Mouse (Mus musculus): ENCODE measurements around the gene Tmem200a. TPM values are rescaled to one million over a fixed set of nuclear protein-coding genes. Genes with fewer than 3 reads are reported as not detected.
"Not testable (repeated sequence)": the region's sequence is repeated elsewhere in the genome, so short reads cannot be mapped to it uniquely, and the experiment has no call there.

The Tmem200a gene
- polyA plus RNA-seq, 1 experiment from 2014 or later: 1.3 TPM

GRCm38 (mm10) chr10:25927553-25928447, 151.1 kb downstream of the Tmem200a start:
- Histone ChIP-seq H3K27ac (no peak overlapping the region), H3K27me3 (replicated peaks) (no peaks in the 10 kb centered on the region), H3K4me2 (no peak overlapping the region), H3K36me3 (no peaks in the 10 kb centered on the region), H3K4me3 (no peak overlapping the region), H3K9me3 (replicated peaks) (no peaks in the 10 kb centered on the region), H3K4me1 (no peaks in the 10 kb centered on the region), H3K9ac (no peak overlapping the region)
- no peak for ATAC-seq
- 50% methylated on average over 11 of the region's 11 CpGs for WGBS (ENCODE audit: insufficient replicate concordance)

GRCm38 (mm10) chr10:25920640-25921278, 158.1 kb downstream of the Tmem200a start:
- H3K27ac ChIP-seq: no peak overlapping the region
- no peak for ATAC-seq
- H3K4me1 ChIP-seq: no peaks in the 10 kb centered on the region
- no peaks in the 10 kb centered on the region for H3K36me3 ChIP-seq
- no peaks in the 10 kb centered on the region for H3K27me3 ChIP-seq (replicated peaks)
- H3K4me3 ChIP-seq: no peak overlapping the region
- H3K9me3 ChIP-seq (replicated peaks): no peaks in the 10 kb centered on the region
- WGBS (ENCODE audit: insufficient replicate concordance): 55% methylated on average over 4 of the region's 4 CpGs
- H3K9ac ChIP-seq: no peak overlapping the region
- H3K4me2 ChIP-seq: no peak overlapping the region

- no peak for ATAC-seq
Measured at GRCm38 (mm10) chr10:25918103-25918502, 160.7 kb downstream of the Tmem200a start.

GRCm38 (mm10) chr10:25910270-25910669, 168.6 kb downstream of the Tmem200a start:
- Histone ChIP-seq H3K4me1 (no peaks in the 10 kb centered on the region), H3K27me3 (replicated peaks) (no peaks in the 10 kb centered on the region), H3K4me2 (no peak overlapping the region), H3K4me3 (no peak overlapping the region), H3K36me3 (no peaks in the 10 kb centered on the region), H3K9ac (no peak overlapping the region), H3K27ac (no peak overlapping the region), H3K9me3 (replicated peaks) (0 out of 2 replicates have a peak, but pooled peaks cover 2% of the 10 kb centered on the region)
- ATAC-seq: no peak
- WGBS (ENCODE audit: insufficient replicate concordance): 61% methylated on average over 6 of the region's 6 CpGs

More at GRCm38 (mm10) chr10:25918103-25918502, 160.7 kb downstream of the Tmem200a start:
- Histone ChIP-seq H3K27ac (no peak overlapping the region), H3K9ac (no peak overlapping the region), H3K4me1 (no peaks in the 10 kb centered on the region), H3K9me3 (replicated peaks) (no peaks in the 10 kb centered on the region), H3K4me2 (no peak overlapping the region), H3K36me3 (no peaks in the 10 kb centered on the region), H3K4me3 (no peak overlapping the region), H3K27me3 (replicated peaks) (no peaks in the 10 kb centered on the region)
- 58% methylated on average over 2 of the region's 2 CpGs for WGBS (ENCODE audit: insufficient replicate concordance)

GRCm38 (mm10) chr10:25908027-25909012, 170.5 kb downstream of the Tmem200a start:
- ATAC-seq: no peak
- 54% methylated on average over 10 of the region's 10 CpGs for WGBS (ENCODE audit: insufficient replicate concordance)

GRCm38 (mm10) chr10:25894126-25894525, 184.7 kb downstream of the Tmem200a start:
- not testable (repeated sequence) for H3K27me3 ChIP-seq (replicated peaks); H3K4me1 ChIP-seq; H3K4me3 ChIP-seq; H3K9ac ChIP-seq; H3K4me2 ChIP-seq; H3K27ac ChIP-seq; ATAC-seq; H3K36me3 ChIP-seq; H3K9me3 ChIP-seq (replicated peaks)
- WGBS (ENCODE audit: insufficient replicate concordance): 61% methylated on average over 5 of the region's 5 CpGs

More at GRCm38 (mm10) chr10:25908027-25909012, 170.5 kb downstream of the Tmem200a start:
- Histone ChIP-seq H3K4me2 (no peak overlapping the region), H3K4me1 (no peaks in the 10 kb centered on the region), H3K9ac (no peak overlapping the region), H3K9me3 (replicated peaks) (0 out of 2 replicates have a peak, but pooled peaks cover 2% of the 10 kb centered on the region), H3K4me3 (no peak overlapping the region), H3K27me3 (replicated peaks) (no peaks in the 10 kb centered on the region), H3K27ac (no peak overlapping the region), H3K36me3 (no peaks in the 10 kb centered on the region)

GRCm38 (mm10) chr10:25887225-25887624, 191.6 kb downstream of the Tmem200a start:
- Histone ChIP-seq H3K9me3 (replicated peaks) (no peaks in the 10 kb centered on the region), H3K27ac (no peak overlapping the region), H3K36me3 (no peaks in the 10 kb centered on the region), H3K4me1 (no peaks in the 10 kb centered on the region), H3K27me3 (replicated peaks) (no peaks in the 10 kb centered on the region), H3K9ac (no peak overlapping the region), H3K4me2 (no peak overlapping the region), H3K4me3 (no peak overlapping the region)
- WGBS (ENCODE audit: insufficient replicate concordance): 40% methylated on average over 6 of the region's 6 CpGs
- no peak for ATAC-seq

- H3K4me1 ChIP-seq: no peaks in the 10 kb centered on the region
- 74% methylated on average over 2 of the region's 2 CpGs for WGBS (ENCODE audit: insufficient replicate concordance)
- no peaks in the 10 kb centered on the region for H3K9me3 ChIP-seq (replicated peaks)
- H3K9ac ChIP-seq: no peak overlapping the region
- H3K27ac ChIP-seq: no peak overlapping the region
- no peaks in the 10 kb centered on the region for H3K36me3 ChIP-seq
- no peaks in the 10 kb centered on the region for H3K27me3 ChIP-seq (replicated peaks)
- no peak overlapping the region for H3K4me2 ChIP-seq
- no peak for ATAC-seq
- H3K4me3 ChIP-seq: no peak overlapping the region
Measured at GRCm38 (mm10) chr10:25884512-25884911, 194.3 kb downstream of the Tmem200a start.

GRCm38 (mm10) chr10:25877731-25878130, 201.1 kb downstream of the Tmem200a start:
- Histone ChIP-seq H3K4me1 (no peaks in the 10 kb centered on the region), H3K9ac (no peak overlapping the region), H3K9me3 (replicated peaks) (no peaks in the 10 kb centered on the region), H3K36me3 (no peaks in the 10 kb centered on the region), H3K27ac (no peak overlapping the region), H3K27me3 (replicated peaks) (no peaks in the 10 kb centered on the region), H3K4me2 (no peak overlapping the region), H3K4me3 (no peak overlapping the region)
- ATAC-seq: no peak
- 84% methylated on average over 2 of the region's 2 CpGs for WGBS (ENCODE audit: insufficient replicate concordance)

GRCm38 (mm10) chr10:25876809-25877208, 202.0 kb downstream of the Tmem200a start:
- WGBS (ENCODE audit: insufficient replicate concordance): 46% methylated on average over 3 of the region's 3 CpGs
- Histone ChIP-seq H3K4me3 (no peak overlapping the region), H3K9me3 (replicated peaks) (no peaks in the 10 kb centered on the region), H3K27me3 (replicated peaks) (no peaks in the 10 kb centered on the region), H3K27ac (no peak overlapping the region), H3K4me2 (no peak overlapping the region), H3K4me1 (no peaks in the 10 kb centered on the region), H3K36me3 (no peaks in the 10 kb centered on the region), H3K9ac (no peak overlapping the region)
- no peak for ATAC-seq

- H3K36me3 ChIP-seq: no peaks in the 10 kb centered on the region
- no peaks in the 10 kb centered on the region for H3K9me3 ChIP-seq (replicated peaks)
- H3K27me3 ChIP-seq (replicated peaks): no peaks in the 10 kb centered on the region
- 71% methylated on average over 6 of the region's 6 CpGs for WGBS (ENCODE audit: insufficient replicate concordance)
- H3K27ac ChIP-seq: no peak overlapping the region
- ATAC-seq: no peak
- H3K9ac ChIP-seq: no peak overlapping the region
- no peak overlapping the region for H3K4me3 ChIP-seq
- H3K4me1 ChIP-seq: no peaks in the 10 kb centered on the region
- no peak overlapping the region for H3K4me2 ChIP-seq
Measured at GRCm38 (mm10) chr10:25868739-25869138, 210.1 kb downstream of the Tmem200a start.

All from liver, embryonic 12.5 days (tissue).